Mouse (Mus musculus) limb, embryonic 11.5 days (tissue): ENCODE measurements around the gene Gm5797. TPM values are rescaled to one million over a fixed set of nuclear protein-coding genes. Genes with fewer than 3 reads are reported as not detected.
"Not testable (repeated sequence)": the region's sequence is repeated elsewhere in the genome, so short reads cannot be mapped to it uniquely, and the experiment has no call there.

ENCODE experiments used
- ATAC-seq: fragments of 200-750 bp; cut with Nextera tagmentation; 2 replicates; pipeline ENCODE4 v1.8.0; 2017; ENCODE audit warnings: low read depth; ENCODE audit not compliant: insufficient number of reproducible peaks, low FRiP score, low TSS enrichment
- DNase-seq: peaks from one replicate; pipeline ENCODE4 v3.0.0-alpha.2; 2015; ENCODE audit warnings: low spot score
- H3K27ac ChIP-seq: fragments of 300-500 bp; sonication (generic); replicated peaks from 2 replicates; pipeline ENCODE4 v1.5.1; 2014; ENCODE audit warnings: low read depth, mild to moderate bottlenecking, low read length
- H3K27me3 ChIP-seq: fragments of 300-500 bp; sonication (generic); 2 replicates; pipeline ENCODE4 v1.6.1; 2014; ENCODE audit warnings: mild to moderate bottlenecking, low read length, mixed read lengths; ENCODE audit not compliant: control insufficient read depth, insufficient read depth
- H3K36me3 ChIP-seq: fragments of 300-500 bp; sonication (generic); 2 replicates; pipeline ENCODE4 v1.6.1; 2014; ENCODE audit warnings: mild to moderate bottlenecking, low read length, moderate library complexity, mixed read lengths; ENCODE audit not compliant: control insufficient read depth, insufficient read depth
- H3K4me1 ChIP-seq: fragments of 300-500 bp; sonication (generic); 2 replicates; pipeline ENCODE4 v1.6.1; 2014; ENCODE audit warnings: low read length, mixed read lengths; ENCODE audit not compliant: control insufficient read depth, insufficient read depth
- H3K4me2 ChIP-seq: fragments of 300-500 bp; sonication (generic); 2 replicates; pipeline ENCODE4 v1.6.1; 2014; ENCODE audit warnings: low read depth, mild to moderate bottlenecking, moderate library complexity; ENCODE audit not compliant: severe bottlenecking
- H3K4me3 ChIP-seq: fragments of 300-500 bp; sonication (generic); 2 replicates; pipeline ENCODE4 v1.5.1; 2014; ENCODE audit warnings: low read depth, low read length
- H3K9ac ChIP-seq: fragments of 300-500 bp; sonication (generic); 2 replicates; pipeline ENCODE4 v1.6.1; 2014; ENCODE audit warnings: mild to moderate bottlenecking, low read length
- H3K9me3 ChIP-seq: fragments of 300-500 bp; sonication (generic); 2 replicates; pipeline ENCODE4 v1.6.1; 2016; ENCODE audit warnings: low read length; ENCODE audit not compliant: control insufficient read depth
- WGBS: fragments of 180-500 bp; shearing (Covaris S2); extraction: QIAGEN DNeasy Blood & Tissue Kit; methylation state at CpG from one replicate; pipeline ENCODE4 v1.1.7; 2014; 5-methylcytosine and 5-hydroxymethylcytosine counted together
- polyA plus RNA-seq: library from polyadenylated mRNA; unstranded; fragments of >200 nt; fragmentation: Nextera tagmentation; extraction: Ambion mirVana; gene quantifications from 2 replicates; pipeline ENCODE4 v1.2.1, GENCODE M21; 2014

The Gm5797 gene
- polyA plus RNA-seq = not detected in 2 replicates

GRCm38 (mm10) chr14:7332295-7332694, at the start of gene Gm5797:
Gene Gm5797, minus strand, starts transcription at chr14:7332395.
- not testable (repeated sequence) for ATAC-seq, H3K27ac ChIP-seq, H3K4me3 ChIP-seq, H3K4me1 ChIP-seq, H3K9me3 ChIP-seq, H3K36me3 ChIP-seq, DNase-seq, H3K9ac ChIP-seq, H3K27me3 ChIP-seq, H3K4me2 ChIP-seq
- no CpG with 5 or more reads among the region's 1 CpGs for WGBS

GRCm38 (mm10) chr14:7365034-7365433, 32.8 kb upstream of the Gm5797 start, which contains the start of gene Gm8374:
Gene Gm8374, minus strand, starts transcription at chr14:7365134.
- DNase-seq, H3K36me3 ChIP-seq, H3K27ac ChIP-seq, H3K4me1 ChIP-seq, H3K9me3 ChIP-seq, H3K9ac ChIP-seq, H3K27me3 ChIP-seq, ATAC-seq, H3K4me3 ChIP-seq, H3K4me2 ChIP-seq: not testable (repeated sequence)
- 87% methylated on average over 3 of the region's 3 CpGs for WGBS

GRCm38 (mm10) chr14:7315093-7315492, 17.1 kb downstream of the Gm5797 start:
- not testable (repeated sequence) for H3K4me1 ChIP-seq, ATAC-seq, H3K27me3 ChIP-seq, H3K9me3 ChIP-seq, H3K27ac ChIP-seq, H3K36me3 ChIP-seq
- Histone ChIP-seq H3K4me3 (peak overlapping the region; percentile 43), H3K4me2 (peak overlapping the region; percentile 49), H3K9ac (peak overlapping the region; percentile 45; the same call in 1 of the 2 replicates)
- WGBS = 0% methylated on average over 12 of the region's 19 CpGs
- DNase-seq = peak; percentile 62

GRCm38 (mm10) chr14:7314661-7315060, 17.5 kb downstream of the Gm5797 start, which contains the start of gene Gm3739:
Gene Gm3739, minus strand, starts transcription at chr14:7315049.
- not testable (repeated sequence) for H3K9me3 ChIP-seq, H3K27ac ChIP-seq, DNase-seq, ATAC-seq, H3K4me1 ChIP-seq, H3K27me3 ChIP-seq, H3K36me3 ChIP-seq
- 0% methylated on average over 6 of the region's 35 CpGs for WGBS
- H3K4me3 ChIP-seq = peak within 1 kb of the TSS; percentile 43
- H3K4me2 ChIP-seq = peak within 1 kb of the TSS; percentile 49
- peak within 1 kb of the TSS; percentile 45; the same call in 1 of the 2 replicates for H3K9ac ChIP-seq

Other genes starting within 250 kb of the Gm5797 start
- 1.8 and 2.2 TPM in 2 replicates for gene Gm3696, start 231.8 kb downstream of the Gm5797 start, polyA plus RNA-seq
- not detected in 2 replicates for gene Gm6676, start 207.0 kb downstream of the Gm5797 start, polyA plus RNA-seq
- gene Gm3512, start 157.9 kb downstream of the Gm5797 start, polyA plus RNA-seq = 4.7 and 4.9 TPM in 2 replicates
- not detected in 2 replicates for gene Gm16434, start 137.9 kb downstream of the Gm5797 start, polyA plus RNA-seq
- gene Gm3727, start 67.7 kb downstream of the Gm5797 start, polyA plus RNA-seq = not detected in 2 replicates
- 1.3 and 1.9 TPM in 2 replicates for gene Gm3739, start 17.3 kb downstream of the Gm5797 start, polyA plus RNA-seq
- not detected in 2 replicates for gene Gm8374, start 32.7 kb upstream of the Gm5797 start, polyA plus RNA-seq
- gene Gm3755, start 118.5 kb upstream of the Gm5797 start, polyA plus RNA-seq = not detected in 2 replicates
- 1.2 and 1.9 TPM in 2 replicates for gene Gm3752, start 151.4 kb upstream of the Gm5797 start, polyA plus RNA-seq
- gene Gm3558, start 236.2 kb upstream of the Gm5797 start, polyA plus RNA-seq = 0.57 and 1.0 TPM in 2 replicates